Mouse (Mus musculus) lung, postnatal 0 days (tissue): Measurements from ENCODE around the gene Insr. TPM values are rescaled to one million over a fixed set of nuclear protein-coding genes. Genes with fewer than 3 reads are reported as not detected.
A peak's percentile ranks its signal among the peaks of the same experiment; 100 is the strongest.

Experiments used
- ATAC-seq: fragments of 200-750 bp; cut with Nextera tagmentation; 2 replicates; pipeline ENCODE4 v1.8.0; 2017; ENCODE audit warnings: moderate library complexity
- DNase-seq: peaks from one replicate; pipeline ENCODE4 v3.0.0-alpha.2; 2016; ENCODE audit warnings: low spot score
- H3K27ac ChIP-seq: fragments of 300-500 bp; sonication (generic); 2 replicates; pipeline ENCODE4 v1.5.1; 2014; ENCODE audit warnings: antibody characterized with exemption, mild to moderate bottlenecking, low read length, mixed read lengths
- H3K27me3 ChIP-seq: fragments of 300-500 bp; sonication (generic); replicated peaks from 2 replicates; pipeline ENCODE4 v1.6.1; 2014; ENCODE audit warnings: low read length, mixed read lengths; ENCODE audit not compliant: insufficient read depth
- H3K36me3 ChIP-seq: fragments of 300-500 bp; sonication (generic); 2 replicates; pipeline ENCODE4 v1.6.1; 2014; ENCODE audit warnings: low read length, mixed read lengths; ENCODE audit not compliant: insufficient read depth
- H3K4me1 ChIP-seq: fragments of 300-500 bp; sonication (generic); 2 replicates; pipeline ENCODE4 v1.6.1; 2014; ENCODE audit warnings: antibody characterized with exemption, low read depth, low read length, mixed read lengths; ENCODE audit not compliant: insufficient read depth
- H3K4me2 ChIP-seq: fragments of 300-500 bp; sonication (generic); replicated peaks from 2 replicates; pipeline ENCODE4 v1.6.1; 2014; ENCODE audit warnings: low read depth, mild to moderate bottlenecking, low read length, moderate library complexity, mixed read lengths
- H3K4me3 ChIP-seq: fragments of 300-500 bp; sonication (generic); 2 replicates; pipeline ENCODE4 v1.5.1; 2014; ENCODE audit warnings: low read depth, low read length
- H3K9ac ChIP-seq: fragments of 300-500 bp; sonication (generic); replicated peaks from 2 replicates; pipeline ENCODE4 v1.6.1; 2014; ENCODE audit warnings: low read depth, mild to moderate bottlenecking
- H3K9me3 ChIP-seq: fragments of 300-500 bp; sonication (generic); 2 replicates; pipeline ENCODE4 v1.6.1; 2016; ENCODE audit warnings: low read length, mixed read lengths
- CTCF ChIP-seq: IDR thresholded peaks from 2 replicates; pipeline ENCODE4 v1.5.1; 2016; ENCODE audit warnings: antibody characterized with exemption, mild to moderate bottlenecking
- EP300 ChIP-seq: IDR thresholded peaks from 2 replicates; pipeline ENCODE4 v1.6.1; 2016; ENCODE audit warnings: antibody characterized with exemption, mild to moderate bottlenecking, control low read depth
- WGBS: fragments of 180-500 bp; shearing (Covaris S2); extraction: QIAGEN DNeasy Blood & Tissue Kit; methylation state at CpG from one replicate; pipeline ENCODE4 v1.1.7; 2014; 5-methylcytosine and 5-hydroxymethylcytosine counted together
- polyA plus RNA-seq: library from polyadenylated mRNA; unstranded; fragments of >200 nt; fragmentation: Nextera tagmentation; extraction: Ambion mirVana; gene quantifications from 2 replicates; pipeline ENCODE4 v1.2.1, GENCODE M21; 2015

Insr gene
- polyA plus RNA-seq, 1 experiment from 2014 or later: 27.1 TPM

DNA sequence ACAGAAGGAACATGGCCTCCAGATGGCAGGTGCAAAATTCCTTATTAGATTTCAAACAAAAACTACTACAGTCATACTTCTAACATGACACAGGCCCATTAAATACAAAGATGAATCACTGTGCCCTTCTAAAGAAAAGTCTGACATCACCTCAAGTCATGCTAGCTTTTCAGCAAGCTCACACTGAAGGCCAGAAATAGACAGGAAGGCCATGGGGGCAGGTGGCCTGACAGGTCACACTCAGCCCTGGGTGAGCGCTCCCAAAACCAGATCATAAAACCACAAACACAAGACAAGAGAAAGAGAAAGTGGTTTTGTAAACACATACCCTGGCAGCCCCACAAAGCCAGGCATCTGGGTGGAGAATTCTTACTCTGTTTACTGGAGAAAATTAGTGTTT is 32.3 kb downstream of the Insr start:
- Histone ChIP-seq H3K4me1 (0 out of 2 replicates have a peak, but pooled peaks cover 3% of the 10 kb centered on the region), H3K27me3 (no peaks in the 10 kb centered on the region), H3K9ac (no peak overlapping the region), H3K27ac (no peak overlapping the region), H3K4me3 (no peak overlapping the region), H3K9me3 (no peaks in the 10 kb centered on the region), H3K4me2 (no peak overlapping the region), H3K36me3 (0 out of 2 replicates have a peak, but pooled peaks cover 5% of the 10 kb centered on the region)
- no peak for DNase-seq
- 71% methylated on average over 1 of the region's 1 CpGs for WGBS
- no peak for ATAC-seq
- no peak for TF ChIP-seq CTCF
- TF ChIP-seq EP300: no peak

DNA sequence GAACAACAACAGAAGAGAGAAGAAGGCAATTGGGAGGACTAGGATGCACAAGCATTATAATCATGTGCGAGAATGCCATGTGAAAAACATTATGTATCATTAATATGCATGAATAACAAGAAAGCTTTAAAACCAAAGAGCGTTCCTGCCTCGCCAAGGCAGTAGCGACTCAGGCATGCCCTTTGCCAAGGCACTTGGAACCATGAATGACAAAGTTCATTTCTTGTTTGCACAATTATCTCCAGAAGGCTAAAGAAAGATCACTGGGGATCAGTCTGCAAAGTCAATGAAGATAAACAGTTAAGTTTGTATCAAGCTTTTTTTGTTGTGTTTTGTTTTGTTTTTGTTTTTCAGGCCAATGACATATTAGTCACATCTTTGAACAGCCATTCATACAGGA is 36.2 kb downstream of the Insr start:
- no peak overlapping the region for H3K4me2 ChIP-seq
- H3K4me1 ChIP-seq: no peaks in the 10 kb centered on the region
- DNase-seq (no peak), ATAC-seq (no peak)
- TF ChIP-seq EP300 (no peak), CTCF (no peak)
- H3K9me3 ChIP-seq: no peaks in the 10 kb centered on the region
- H3K4me3 ChIP-seq: no peak overlapping the region
- 0 out of 2 replicates have a peak, but pooled peaks cover 5% of the 10 kb centered on the region for H3K36me3 ChIP-seq
- no peak overlapping the region for H3K9ac ChIP-seq
- no peaks in the 10 kb centered on the region for H3K27me3 ChIP-seq
- 92% methylated on average over 4 of the region's 4 CpGs for WGBS
- H3K27ac ChIP-seq: no peak overlapping the region

DNA sequence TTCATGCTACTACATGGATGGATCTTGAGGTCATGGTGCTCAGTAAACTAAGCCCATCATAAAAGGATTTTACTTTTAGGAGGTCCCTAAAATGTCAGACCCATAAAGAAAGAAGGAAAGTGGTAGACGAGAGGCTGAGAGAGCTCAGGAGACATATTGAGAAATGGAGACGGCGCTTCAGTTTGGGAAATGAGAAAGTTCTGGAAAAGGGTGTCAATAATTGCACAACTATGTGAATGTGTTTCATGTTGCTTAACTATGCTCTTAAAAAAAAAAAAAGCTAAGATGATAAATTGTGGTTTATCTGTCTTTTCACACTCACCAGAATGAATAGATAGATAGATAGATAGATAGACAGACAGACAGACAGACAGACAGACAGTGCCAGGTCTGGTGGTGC is 38.7 kb downstream of the Insr start:
- Histone ChIP-seq H3K27ac (no peak overlapping the region), H3K4me2 (no peak overlapping the region), H3K9ac (no peak overlapping the region), H3K36me3 (0 out of 2 replicates have a peak, but pooled peaks cover under 1% of the 10 kb centered on the region), H3K9me3 (no peaks in the 10 kb centered on the region), H3K27me3 (no peaks in the 10 kb centered on the region), H3K4me3 (no peak overlapping the region), H3K4me1 (peaks cover 17% of the 10 kb centered on the region; the same call in 1 of the 2 replicates)
- ATAC-seq: no peak
- no peak for TF ChIP-seq CTCF
- 81% methylated on average over 3 of the region's 3 CpGs for WGBS
- DNase-seq: no peak

DNA sequence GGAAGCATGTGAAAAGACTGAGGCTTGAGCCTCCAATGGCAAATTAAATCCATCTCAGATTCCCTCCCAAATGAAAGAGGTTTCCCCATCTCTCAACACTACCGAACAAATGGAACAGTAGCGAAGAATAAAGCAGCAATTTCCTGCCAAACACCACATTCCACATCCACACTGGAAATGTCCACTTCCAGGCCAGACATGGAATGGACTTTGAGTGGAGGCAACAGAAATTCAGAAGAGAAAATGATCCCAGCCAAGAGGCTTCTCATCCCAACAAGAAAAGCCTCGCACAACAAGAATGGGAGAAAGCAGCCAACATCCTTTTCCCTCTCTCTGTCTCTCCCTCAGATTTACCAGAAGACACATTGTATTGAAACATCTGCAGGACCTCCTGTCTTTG is 39.8 kb downstream of the Insr start:
- no peaks in the 10 kb centered on the region for H3K36me3 ChIP-seq
- DNase-seq (no peak), ATAC-seq (no peak)
- H3K9ac ChIP-seq: no peak overlapping the region
- 42% methylated on average over 3 of the region's 3 CpGs for WGBS
- no peak overlapping the region for H3K4me3 ChIP-seq
- H3K27me3 ChIP-seq: no peaks in the 10 kb centered on the region
- no peak overlapping the region for H3K27ac ChIP-seq
- TF ChIP-seq CTCF (no peak), EP300 (no peak)
- H3K4me1 ChIP-seq: peaks cover 19% of the 10 kb centered on the region; the same call in 1 of the 2 replicates
- H3K4me2 ChIP-seq: no peak overlapping the region
- no peaks in the 10 kb centered on the region for H3K9me3 ChIP-seq

- Histone ChIP-seq H3K27me3 (no peaks in the 10 kb centered on the region), H3K9me3 (no peaks in the 10 kb centered on the region), H3K9ac (no peak overlapping the region), H3K4me1 (peaks cover 19% of the 10 kb centered on the region; the same call in 1 of the 2 replicates), H3K4me3 (no peak overlapping the region), H3K36me3 (no peaks in the 10 kb centered on the region), H3K27ac (no peak overlapping the region), H3K4me2 (no peak overlapping the region)
- DNase-seq: no peak
- WGBS: 73% methylated on average over 3 of the region's 3 CpGs
- ATAC-seq: no peak
- no peak for TF ChIP-seq CTCF
- TF ChIP-seq EP300: no peak
Observed at GRCm38 (mm10) chr8:3238792-3239191, 40.6 kb downstream of the Insr start.

DNA sequence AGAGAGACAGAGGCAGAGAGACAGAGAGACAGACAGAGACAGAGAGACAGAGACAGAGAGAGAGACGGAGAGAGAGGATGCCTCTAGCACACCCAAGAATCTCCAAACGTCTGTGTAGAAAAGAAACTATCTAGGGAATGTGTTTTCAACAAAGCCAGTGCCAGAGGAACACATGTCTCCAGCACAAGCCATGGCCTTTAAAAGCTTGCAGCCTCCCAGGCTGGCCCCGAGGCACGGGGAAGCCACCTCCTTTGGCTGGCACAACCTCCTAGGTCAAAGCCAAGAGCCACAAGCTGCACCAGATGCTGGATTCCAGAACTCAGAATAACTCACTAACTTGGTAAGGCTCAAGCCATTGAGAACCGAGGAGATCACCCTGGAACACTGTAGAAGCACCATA is 42.1 kb downstream of the Insr start:
- ATAC-seq (peak; percentile 43), DNase-seq (no peak)
- TF ChIP-seq EP300: no peak
- no peak for TF ChIP-seq CTCF
- Histone ChIP-seq H3K4me3 (no peak overlapping the region), H3K4me2 (no peak overlapping the region), H3K9ac (no peak overlapping the region), H3K27ac (no peak overlapping the region), H3K4me1 (peaks cover 19% of the 10 kb centered on the region; the same call in 1 of the 2 replicates), H3K27me3 (no peaks in the 10 kb centered on the region), H3K9me3 (no peaks in the 10 kb centered on the region), H3K36me3 (no peaks in the 10 kb centered on the region)
- WGBS: 29% methylated on average over 5 of the region's 5 CpGs

DNA sequence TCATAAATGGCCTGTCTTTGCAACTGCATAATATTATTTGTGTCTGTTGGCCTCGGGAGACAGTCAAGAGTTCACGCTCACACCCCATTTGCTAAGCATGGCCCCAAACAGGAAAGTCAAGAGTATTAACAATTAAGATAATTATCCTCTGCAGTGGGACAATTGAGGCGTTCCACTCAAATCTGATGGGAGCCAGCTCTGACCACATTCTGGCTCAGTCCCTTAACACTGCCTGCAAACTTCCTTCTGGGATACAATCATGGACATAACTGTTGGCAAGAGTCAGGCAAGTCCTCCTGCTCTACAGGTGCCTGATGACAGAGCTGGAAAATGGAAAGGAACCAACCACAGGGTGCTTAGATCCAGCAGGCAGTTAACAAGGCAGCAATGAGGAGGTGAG is 43.1 kb downstream of the Insr start:
- Histone ChIP-seq H3K4me1 (peaks cover 20% of the 10 kb centered on the region; the same call in 1 of the 2 replicates), H3K27ac (no peak overlapping the region), H3K4me3 (no peak overlapping the region), H3K4me2 (no peak overlapping the region), H3K9ac (no peak overlapping the region), H3K36me3 (no peaks in the 10 kb centered on the region), H3K9me3 (no peaks in the 10 kb centered on the region), H3K27me3 (no peaks in the 10 kb centered on the region)
- no peak for TF ChIP-seq CTCF
- TF ChIP-seq EP300: no peak
- 38% methylated on average over 3 of the region's 3 CpGs for WGBS
- DNase-seq: no peak
- no peak for ATAC-seq
